Mouse (Mus musculus) erythroblast, embryonic 14.5 days (primary cell): Measurements from ENCODE around the gene Ric3.

Source experiments
- GATA1 ChIP-seq: IDR thresholded peaks from 2 replicates; pipeline ENCODE4 v1.6.1; 2012; ENCODE audit warnings: low read length, inconsistent platforms, mixed read lengths
- TAL1 ChIP-seq: IDR thresholded peaks from 3 replicates; pipeline ENCODE4 v1.6.1; 2012; ENCODE audit warnings: low read length, inconsistent platforms, mixed read lengths

- no peak for TF ChIP-seq TAL1
- no peak for TF ChIP-seq GATA1
Observed at GRCm38 (mm10) chr7:109101167-109101566, 18.0 kb upstream of the Ric3 start.
